Mouse (Mus musculus) thymus, postnatal 14 days (tissue): ENCODE data around the gene Baz2a.
A peak's percentile ranks its signal among the peaks of the same experiment; 100 is the strongest.
"Not testable (repeated sequence)": the region's sequence is repeated elsewhere in the genome, so short reads cannot be mapped to it uniquely, and the experiment has no call there.

Experiments used
- DNase-seq: peaks from one replicate; pipeline ENCODE4 v3.0.0; 2021

Baz2a gene

DNA sequence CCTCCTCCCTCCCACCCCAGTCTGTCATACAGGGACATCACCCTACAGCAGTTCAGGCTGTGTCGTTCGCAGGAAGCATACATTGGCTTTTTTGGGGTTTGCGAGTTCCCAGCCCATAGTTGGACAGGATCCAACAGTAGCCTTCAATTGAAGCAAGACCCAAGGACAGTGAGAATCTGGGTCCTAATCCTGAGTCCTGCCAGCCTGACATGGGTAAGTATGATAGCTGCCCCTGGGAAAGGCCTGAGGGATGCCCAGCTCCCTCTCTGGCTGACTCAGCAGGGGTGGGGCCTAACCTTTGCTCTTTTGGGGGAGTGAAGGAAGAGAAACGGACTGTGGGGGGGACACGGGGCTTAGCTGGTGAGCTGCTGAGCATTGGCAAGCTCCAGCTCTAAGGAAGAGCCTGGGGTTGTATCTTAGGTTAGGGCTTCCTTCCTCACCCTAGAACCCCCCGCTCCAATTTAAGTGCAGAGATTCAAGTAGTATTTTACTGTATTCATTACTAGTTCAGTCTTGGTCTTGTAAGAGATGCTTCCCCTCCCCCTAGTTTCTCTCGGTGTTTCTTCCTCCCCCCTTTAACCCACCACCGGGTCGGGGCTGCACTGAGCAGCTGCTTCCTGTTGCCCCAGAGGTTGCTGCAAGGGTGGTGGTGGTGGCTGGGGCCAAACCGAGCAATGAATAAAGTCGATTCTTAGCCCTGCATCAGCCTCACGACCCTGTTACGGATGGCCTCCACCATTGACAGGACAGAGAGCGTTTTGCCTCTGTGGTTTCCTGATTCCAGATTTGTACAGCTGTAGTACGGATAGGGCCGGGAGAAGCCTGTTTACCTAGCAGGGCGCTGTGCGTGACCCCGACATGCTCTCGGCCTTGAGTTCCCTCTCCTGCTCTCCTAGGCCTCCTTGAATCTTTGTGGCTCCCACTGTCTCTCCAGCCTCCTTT lies at the start of gene Baz2a:
Gene Baz2a, plus strand, starts transcription at position 14 of the 942 bp plus-strand sequence.
- DNase-seq: peak; percentile 89

GRCm38 (mm10) chr10:128041636-128042035 lies 49.7 kb upstream of the Baz2a start:
- no peak for DNase-seq

DNA sequence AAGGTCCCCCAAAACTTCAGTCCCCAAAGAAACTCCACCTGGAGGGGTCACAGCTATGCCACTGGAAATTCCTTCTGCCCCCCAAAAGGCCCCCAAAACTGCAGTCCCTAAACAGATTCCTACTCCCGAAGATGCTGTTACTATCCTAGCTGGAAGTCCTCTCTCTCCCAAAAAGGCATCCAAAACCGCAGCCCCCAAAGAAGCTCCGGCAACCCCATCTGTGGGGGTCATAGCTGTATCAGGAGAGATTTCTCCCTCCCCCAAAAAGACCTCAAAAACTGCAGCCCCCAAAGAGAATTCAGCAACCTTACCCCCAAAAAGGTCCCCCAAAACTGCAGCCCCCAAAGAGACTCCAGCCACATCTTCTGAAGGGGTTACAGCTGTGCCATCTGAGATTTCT lies 48.9 kb upstream of the Baz2a start:
- DNase-seq: no peak

- DNase-seq: peak; percentile 59
These were observed 48.1 kb upstream of the Baz2a start for GRCm38 (mm10) chr10:128043041-128043835.

GRCm38 (mm10) chr10:128048157-128048556 lies 43.2 kb upstream of the Baz2a start:
- DNase-seq: no peak

DNA sequence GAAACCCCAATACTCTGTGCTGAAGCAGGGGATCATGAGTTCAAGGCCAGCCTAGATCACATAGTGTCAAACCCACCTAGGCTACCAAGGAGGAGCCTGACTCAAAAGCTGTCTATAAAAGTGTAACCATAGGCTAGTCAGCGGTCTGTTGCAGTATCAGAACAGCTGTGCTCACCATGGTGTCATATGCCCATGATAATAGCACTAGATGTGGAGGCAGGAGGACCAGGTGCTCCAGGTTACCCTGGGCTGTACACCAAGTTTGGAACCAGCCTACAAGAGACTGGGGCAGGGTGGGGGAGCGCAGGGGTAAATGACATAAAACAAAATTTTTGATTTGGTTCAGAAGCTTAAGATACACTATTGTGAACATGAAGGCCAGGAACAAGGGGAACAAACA lies 41.6 kb upstream of the Baz2a start:
- DNase-seq: no peak

- DNase-seq: no peak
These were observed 41.0 kb upstream of the Baz2a start for GRCm38 (mm10) chr10:128050355-128050754.

GRCm38 (mm10) chr10:128051589-128051988 lies 39.8 kb upstream of the Baz2a start:
- DNase-seq: no peak

- not testable (repeated sequence) for DNase-seq
These were observed 39.2 kb upstream of the Baz2a start for GRCm38 (mm10) chr10:128052136-128052535.

GRCm38 (mm10) chr10:128053001-128053400 lies 38.4 kb upstream of the Baz2a start:
- DNase-seq: no peak

DNA sequence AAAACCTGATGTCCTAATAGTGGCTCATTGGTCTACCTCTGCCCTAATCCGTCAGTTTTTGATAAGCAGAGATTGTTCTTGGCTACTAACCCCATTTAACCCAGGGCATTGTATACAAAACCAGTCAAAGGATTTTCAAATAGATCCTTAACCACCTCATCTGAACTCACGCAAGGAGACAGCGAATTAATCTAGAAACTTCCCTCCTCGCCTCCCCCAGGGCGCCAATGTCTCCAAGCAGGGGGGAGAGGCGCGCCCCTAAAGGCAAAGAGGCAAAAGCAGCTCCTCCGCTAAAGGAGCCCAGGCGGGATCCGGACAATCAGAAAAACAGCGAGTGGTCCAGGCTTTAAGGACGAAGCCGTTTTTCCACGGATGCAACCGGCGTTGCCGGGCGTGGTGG lies 33.2 kb upstream of the Baz2a start:
- no peak for DNase-seq

GRCm38 (mm10) chr10:128058601-128059151 lies 32.7 kb upstream of the Baz2a start, which contains the start of gene Ptges3:
Gene Ptges3 (plus strand): TSS chr10:128058954.
- peak; percentile 98 for DNase-seq

- DNase-seq: peak; percentile 80
These were observed 32.0 kb upstream of the Baz2a start for GRCm38 (mm10) chr10:128059207-128059981.

GRCm38 (mm10) chr10:128061109-128061508 lies 30.3 kb upstream of the Baz2a start:
- no peak for DNase-seq

DNA sequence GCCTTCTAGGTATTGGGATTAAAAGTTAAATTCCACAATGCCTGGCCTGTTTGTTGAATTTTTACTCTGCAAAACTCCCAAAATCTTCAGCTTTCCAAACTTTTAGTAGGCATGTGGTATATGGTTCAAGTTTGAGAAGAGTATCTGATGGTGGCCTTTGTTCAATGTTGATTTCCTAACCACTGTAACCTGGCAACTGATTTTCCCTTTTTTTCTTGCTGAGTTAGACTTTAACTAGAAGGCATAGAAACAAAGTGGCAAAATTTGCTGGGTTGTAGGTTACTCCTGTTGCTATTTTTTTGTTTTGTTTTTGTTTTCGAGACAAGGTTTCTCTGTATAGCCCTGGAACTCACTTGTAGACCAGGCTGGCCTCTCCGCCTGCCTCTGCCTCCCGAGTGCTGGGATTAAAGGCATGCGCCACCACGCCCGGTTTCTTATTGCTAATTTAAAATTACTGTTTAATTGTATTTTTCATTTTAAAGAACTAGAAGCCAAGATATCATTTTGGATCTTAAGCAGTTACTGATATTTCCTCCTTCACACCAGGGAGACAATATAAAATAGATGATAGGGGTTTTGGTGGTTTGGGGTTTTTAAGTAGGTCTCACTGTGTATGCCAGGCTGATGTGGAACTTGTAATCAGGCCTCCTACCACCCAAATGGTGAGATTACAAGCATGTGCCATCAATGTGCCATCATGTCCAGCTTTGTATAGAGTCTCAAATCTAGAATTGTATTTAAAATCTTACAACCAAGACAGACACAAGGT lies 29.0 kb upstream of the Baz2a start:
- DNase-seq: no peak

DNA sequence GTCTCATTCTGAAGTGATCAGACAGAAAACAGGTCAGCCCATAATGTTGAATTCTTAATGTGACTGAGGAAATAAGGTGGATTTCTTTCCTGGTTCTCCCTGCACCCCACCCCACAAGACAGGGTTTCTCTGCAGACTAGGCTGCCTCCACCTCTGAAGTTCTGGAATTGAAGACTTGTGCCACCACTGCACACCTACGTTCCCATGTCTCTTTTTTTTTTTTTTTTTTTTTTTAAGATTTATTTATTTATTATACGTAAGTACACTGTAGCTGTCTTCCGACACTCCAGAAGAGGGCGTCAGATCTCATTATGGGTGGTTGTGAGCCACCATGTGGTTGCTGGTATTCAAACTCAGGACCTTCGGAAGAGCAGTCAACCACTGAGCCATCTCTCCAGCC lies 25.3 kb upstream of the Baz2a start:
- DNase-seq: no peak

GRCm38 (mm10) chr10:128069201-128069600 lies 22.2 kb upstream of the Baz2a start:
- no peak for DNase-seq

- DNase-seq: not testable (repeated sequence)
These were observed 20.9 kb upstream of the Baz2a start for GRCm38 (mm10) chr10:128070432-128070831.

DNA sequence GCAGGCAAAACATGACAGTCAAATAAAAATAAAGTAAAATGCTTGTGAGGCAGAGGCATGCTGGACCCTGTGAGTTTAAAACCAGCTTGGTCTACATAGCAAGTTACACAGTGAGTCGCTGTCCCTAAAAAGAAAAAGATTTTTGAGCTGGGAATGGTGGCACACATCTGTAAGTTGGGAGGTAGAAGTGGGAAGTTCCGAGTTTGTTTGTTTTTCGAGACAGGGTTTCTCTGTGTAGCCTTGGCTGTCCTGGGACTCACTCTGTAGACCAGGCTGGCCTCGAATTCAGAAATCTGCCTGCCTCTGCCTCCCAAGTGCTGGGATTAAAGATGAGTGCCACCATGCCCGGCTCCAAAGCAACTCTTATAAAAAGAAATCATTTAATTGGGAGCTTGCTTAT lies 13.1 kb upstream of the Baz2a start:
- DNase-seq: not testable (repeated sequence)

GRCm38 (mm10) chr10:128080496-128080895 lies 10.9 kb upstream of the Baz2a start:
- DNase-seq: peak; percentile 23

- DNase-seq: no peak
These were observed 9.4 kb upstream of the Baz2a start for GRCm38 (mm10) chr10:128081807-128082476.
